Mouse (Mus musculus) thymus, postnatal 25 days (tissue): ENCODE results near the gene Col18a1.

Experiments used
- DNase-seq: peaks from one replicate; pipeline ENCODE4 v3.0.0; 2022

Col18a1 gene

GRCm38 (mm10) chr10:77056768-77057167, 109.6 kb downstream of the Col18a1 start:
- no peak for DNase-seq

- no peak for DNase-seq
Observed at GRCm38 (mm10) chr10:77048606-77049005, 117.7 kb downstream of the Col18a1 start.

- no peak for DNase-seq
Observed at GRCm38 (mm10) chr10:77048196-77048595, 118.2 kb downstream of the Col18a1 start.

DNA sequence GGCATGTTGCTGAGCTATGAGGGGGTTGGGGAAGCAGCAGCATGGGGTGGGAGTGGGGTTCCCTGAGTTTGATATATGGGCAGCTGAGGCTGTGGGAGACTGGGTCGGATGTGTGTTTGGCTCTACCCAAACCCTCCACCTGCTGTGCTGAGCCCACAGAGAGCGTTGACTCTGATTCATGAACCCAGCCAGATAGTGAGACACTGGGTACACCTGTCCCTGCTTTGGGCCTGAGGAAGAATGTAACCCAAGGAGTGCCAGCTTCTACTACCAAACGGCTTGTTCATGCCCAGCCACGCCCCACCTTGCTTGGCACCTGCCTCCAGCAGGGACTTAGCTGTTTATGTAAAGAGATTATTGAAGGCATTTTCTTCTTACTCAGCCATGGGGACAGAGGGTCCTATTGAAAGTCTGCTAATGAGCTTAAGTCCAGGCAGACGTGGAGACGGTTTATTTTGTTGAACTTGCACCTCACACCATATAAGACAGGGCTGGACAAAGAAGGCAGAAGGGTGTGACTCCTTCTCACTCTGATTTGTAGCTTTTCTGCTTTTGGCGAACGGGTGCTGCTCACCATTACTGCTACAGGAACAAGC, 127.7 kb downstream of the Col18a1 start:
- no peak for DNase-seq

DNA sequence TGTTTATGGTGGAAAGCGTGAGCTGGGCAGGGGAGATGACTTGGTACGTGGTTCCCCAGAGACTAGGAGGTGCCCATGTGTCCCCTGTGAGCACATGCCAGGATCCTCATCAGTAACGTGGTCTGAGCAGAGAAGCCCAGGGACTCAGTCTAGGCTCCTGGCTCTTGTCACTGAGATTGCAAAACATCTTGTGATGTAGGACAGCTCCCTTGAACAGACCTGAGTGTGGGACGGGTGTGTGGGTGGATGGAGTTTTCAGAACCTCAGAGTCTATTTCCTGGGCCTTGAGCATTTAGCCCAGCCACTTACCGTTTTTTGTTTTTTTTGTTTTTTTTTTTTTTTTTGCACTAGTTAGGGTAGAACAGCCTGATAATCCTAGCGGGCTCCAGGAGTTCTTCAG, 130.9 kb downstream of the Col18a1 start:
- DNase-seq, result no peak

- DNase-seq, result peak; percentile 34
Observed at GRCm38 (mm10) chr10:77033323-77034025, 132.9 kb downstream of the Col18a1 start.

GRCm38 (mm10) chr10:77032591-77033322, 133.6 kb downstream of the Col18a1 start:
- DNase-seq, result peak; percentile 97

GRCm38 (mm10) chr10:77031768-77032375, 134.5 kb downstream of the Col18a1 start, which contains the start of gene Slc19a1:
Gene Slc19a1, plus strand, starts transcription at chr10:77032241.
- no peak for DNase-seq

- no peak for DNase-seq
Observed at GRCm38 (mm10) chr10:77030666-77031065, 135.7 kb downstream of the Col18a1 start.

DNA sequence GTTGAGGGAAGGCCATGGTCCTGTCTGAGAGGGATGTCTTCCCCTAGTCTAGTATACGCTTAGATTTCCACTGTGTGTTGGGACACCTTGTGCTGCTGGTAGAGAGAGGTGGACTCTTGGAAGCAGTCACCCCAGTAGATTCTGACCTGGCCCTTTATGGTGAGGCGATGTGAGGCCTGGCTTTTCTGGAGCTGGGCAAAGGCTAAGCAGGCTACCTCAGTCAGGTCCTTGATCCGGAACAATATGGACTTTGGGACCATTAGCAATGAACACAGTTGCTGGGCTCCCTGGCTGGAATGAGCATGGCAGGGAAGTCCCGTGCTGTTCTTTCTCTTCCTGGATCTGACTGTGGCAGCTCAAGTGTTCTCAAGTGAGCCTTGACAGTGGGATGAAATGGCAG, 136.6 kb downstream of the Col18a1 start:
- no peak for DNase-seq

GRCm38 (mm10) chr10:77028782-77029296, 137.5 kb downstream of the Col18a1 start:
- no peak for DNase-seq

DNA sequence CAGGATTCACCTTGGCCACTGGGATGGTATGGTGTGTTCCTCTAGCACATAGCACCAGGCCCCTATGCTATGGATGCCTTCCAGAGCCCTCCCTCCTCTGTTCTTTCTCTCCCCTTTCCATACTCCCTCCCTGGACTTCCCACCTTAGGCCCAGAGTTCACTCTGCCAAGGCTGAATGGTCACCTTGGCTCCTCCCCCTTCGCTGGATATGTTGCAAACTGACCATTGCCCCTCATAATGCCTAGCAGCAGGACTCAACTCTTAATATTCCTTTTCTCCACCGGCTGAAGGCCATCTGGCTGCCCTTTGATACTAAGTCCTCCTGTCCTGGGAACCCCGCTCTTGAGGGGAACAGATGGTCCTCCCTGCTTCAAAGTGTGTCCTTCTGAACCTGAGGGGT, 139.4 kb downstream of the Col18a1 start:
- DNase-seq, result no peak

- DNase-seq, result no peak
Observed at GRCm38 (mm10) chr10:77024231-77024630, 142.1 kb downstream of the Col18a1 start.

DNA sequence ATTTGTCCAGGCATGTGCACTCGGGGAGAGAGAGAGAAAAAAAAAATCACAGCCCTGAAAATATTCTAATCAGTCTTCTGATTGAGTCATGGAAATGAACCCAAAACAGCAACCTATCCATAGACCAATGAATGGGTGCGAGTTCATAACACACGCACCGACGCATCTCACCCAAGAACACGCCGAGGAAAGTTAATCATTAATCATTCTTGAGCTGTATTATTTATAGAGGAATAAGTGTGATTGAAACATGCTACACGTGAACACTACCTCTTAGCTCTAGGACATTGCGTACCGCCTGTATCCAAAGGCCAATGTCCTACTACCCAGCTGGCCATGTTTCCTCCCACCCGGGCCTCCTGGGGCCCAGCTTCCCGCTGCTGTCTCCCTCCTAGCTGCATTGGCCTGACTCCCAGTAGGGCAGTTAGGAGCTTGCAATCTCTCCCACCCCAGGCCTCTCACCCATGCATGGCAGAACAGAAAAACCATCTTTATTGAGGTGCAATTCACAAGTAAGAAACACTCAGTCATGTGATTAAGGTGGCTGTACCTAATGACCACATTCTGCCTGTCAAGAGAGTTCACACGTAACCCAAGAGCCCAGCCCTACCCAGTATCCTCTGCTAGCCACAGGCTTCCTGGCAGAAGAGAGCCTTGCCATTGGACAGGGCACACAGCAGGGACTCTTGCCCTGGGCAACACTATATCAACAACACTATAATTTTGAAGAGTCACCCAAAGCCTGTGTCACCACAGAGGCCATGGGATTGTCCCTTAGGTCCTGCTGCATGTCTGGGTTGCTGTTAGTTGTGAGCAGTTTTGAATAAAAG, 143.8 kb downstream of the Col18a1 start:
- no peak for DNase-seq

- DNase-seq, result peak; percentile 84
Observed at GRCm38 (mm10) chr10:77021399-77022052, 144.8 kb downstream of the Col18a1 start.

DNA sequence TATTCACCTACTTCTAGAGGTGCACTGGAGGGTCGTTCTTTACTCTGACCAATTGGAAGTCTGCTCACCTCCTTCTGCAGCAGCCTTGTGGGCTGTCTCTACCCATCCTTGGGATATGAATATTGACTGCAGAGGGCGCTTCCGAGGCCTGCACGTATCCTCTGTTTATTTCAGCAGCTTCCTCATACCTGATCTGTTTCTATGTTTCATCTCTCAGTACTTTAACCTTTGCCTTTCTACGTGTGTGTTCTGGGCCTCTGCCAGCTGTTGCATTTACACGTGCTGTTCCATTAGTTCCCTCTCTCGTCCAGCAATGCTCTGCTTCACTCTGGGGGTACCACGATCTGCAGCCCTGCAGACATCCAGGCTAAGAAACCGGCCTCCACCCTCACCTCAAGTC, 148.7 kb downstream of the Col18a1 start:
- DNase-seq, result no peak

DNA sequence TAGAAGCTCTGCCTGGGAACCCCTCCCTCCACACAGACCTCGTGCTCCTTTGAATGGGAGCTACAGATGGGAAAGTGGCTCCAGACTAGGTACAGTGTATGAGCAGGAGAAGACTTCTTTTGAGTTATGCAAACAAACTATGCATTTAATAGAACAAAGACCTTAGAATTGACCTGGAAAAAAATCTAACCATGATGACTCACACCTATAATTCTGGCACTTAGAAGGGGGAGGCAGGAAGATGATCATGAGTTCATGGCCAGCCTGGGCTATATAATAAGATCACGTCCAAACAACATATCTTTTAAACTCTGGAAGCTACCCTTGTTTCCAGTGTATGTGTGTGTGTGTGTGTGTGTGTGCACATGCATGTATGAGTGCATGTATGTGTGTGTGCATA, 149.3 kb downstream of the Col18a1 start:
- no peak for DNase-seq

GRCm38 (mm10) chr10:77016499-77016898, 149.8 kb downstream of the Col18a1 start:
- no peak for DNase-seq

GRCm38 (mm10) chr10:77016080-77016479, 150.3 kb downstream of the Col18a1 start:
- no peak for DNase-seq

DNA sequence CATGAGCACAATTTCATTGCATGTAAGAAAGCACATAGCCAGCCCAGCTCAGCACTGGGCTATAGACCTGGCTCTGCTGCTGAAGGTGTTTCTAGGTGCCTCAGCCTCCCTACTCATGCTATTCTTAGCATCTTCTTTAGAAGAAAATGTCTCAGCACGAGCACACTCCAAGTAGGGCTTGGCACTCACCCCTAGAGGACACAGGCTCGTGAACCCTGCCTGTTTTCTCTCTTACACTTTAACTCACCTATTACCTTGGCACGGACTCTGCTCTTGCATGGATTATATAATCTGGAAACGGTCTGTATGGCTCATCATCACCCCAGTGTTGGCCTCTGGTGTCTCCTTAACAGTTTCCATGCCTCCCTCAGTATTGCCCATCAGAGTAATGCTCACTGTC, 154.7 kb downstream of the Col18a1 start:
- no peak for DNase-seq

GRCm38 (mm10) chr10:77008698-77009097, 157.7 kb downstream of the Col18a1 start:
- DNase-seq, result no peak

DNA sequence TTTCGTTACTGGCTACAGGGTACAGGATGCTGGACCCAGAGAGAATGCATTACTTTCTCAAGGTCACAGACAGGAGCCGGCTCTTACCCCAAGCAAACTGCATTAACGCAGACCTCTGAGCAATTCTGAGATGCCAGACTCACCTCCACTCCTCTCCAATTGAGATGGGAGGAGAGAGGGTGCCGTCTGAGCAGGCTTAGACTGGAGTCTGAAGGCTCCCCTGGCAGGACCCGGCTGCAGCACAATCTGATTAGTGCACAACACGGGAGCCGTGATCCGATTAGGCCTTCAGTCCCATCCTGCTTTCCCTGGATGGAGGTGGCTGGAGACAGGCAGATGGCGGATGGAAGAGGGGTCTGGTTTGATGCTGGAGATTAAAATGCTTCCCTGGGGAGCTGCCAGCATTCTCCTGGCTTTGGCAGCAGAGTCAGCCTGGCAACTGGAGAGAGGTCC, 158.2 kb downstream of the Col18a1 start:
- DNase-seq, result no peak
